Mouse (Mus musculus): ENCODE measurements around the gene Atic.

DNA sequence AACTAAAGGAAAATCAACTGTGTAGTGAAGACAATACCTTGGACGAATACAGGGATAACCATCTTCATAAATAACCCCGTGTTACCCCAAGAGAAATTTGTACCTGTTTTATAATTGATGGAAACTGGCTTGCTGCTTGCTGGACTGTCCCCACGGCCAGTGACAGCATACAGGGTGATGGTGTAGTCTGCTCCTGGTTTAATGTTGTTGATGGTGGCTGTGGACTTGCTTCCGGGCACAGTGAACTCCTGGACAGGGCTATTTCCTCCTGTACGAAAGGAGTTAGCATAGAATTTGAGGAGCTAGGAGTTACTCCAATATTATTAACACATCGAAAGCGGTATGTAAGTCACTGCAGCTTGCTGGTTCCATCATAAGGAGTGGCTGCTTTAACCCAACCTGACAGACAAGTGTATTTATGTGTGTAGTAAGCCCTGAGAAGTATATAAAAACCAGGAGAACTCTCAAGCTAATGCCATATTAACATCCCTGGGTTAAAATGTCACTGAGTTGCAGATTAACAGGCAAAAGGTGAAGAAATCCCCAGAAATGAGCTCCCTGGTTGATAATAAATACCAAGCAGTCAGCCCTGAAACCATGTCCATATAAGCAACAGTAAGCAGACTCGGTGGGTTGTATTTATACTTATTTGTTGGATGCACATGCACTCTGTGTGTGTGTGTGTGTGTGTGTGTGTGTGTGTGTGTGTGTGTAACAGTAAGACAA is 49.8 kb downstream of the Atic start:
- TF ChIP-seq POLR2A (IDR thresholded peaks at IDR 0.05; ENCODE audit: low read depth, low read length) (no peak), MEF2A (IDR thresholded peaks at IDR 0.05; ENCODE audit: borderline replicate concordance, low read depth, low read length) (no peak), TCF12 (IDR thresholded peaks at IDR 0.05; ENCODE audit: low read depth, low read length) (no peak), MAX (IDR thresholded peaks at IDR 0.05; ENCODE audit: low read length) (no peak), NELFE (IDR thresholded peaks at IDR 0.05; ENCODE audit: low read depth, low read length) (no peak), NRF1 (IDR thresholded peaks at IDR 0.05; ENCODE audit: low read depth, low read length) (no peak), CHD1 (IDR thresholded peaks at IDR 0.05; ENCODE audit: low read depth, low read length) (no peak), JUND (conservative IDR thresholded peaks at IDR 0.05; ENCODE audit: low read depth, low read length) (no peak), EP300 (IDR thresholded peaks at IDR 0.05; ENCODE audit: low read length) (no peak)

Data from CH12.LX (cell line).